Comparison of ENCODE assay signal across 9 mouse cellular contexts in the genomic region with DNA sequence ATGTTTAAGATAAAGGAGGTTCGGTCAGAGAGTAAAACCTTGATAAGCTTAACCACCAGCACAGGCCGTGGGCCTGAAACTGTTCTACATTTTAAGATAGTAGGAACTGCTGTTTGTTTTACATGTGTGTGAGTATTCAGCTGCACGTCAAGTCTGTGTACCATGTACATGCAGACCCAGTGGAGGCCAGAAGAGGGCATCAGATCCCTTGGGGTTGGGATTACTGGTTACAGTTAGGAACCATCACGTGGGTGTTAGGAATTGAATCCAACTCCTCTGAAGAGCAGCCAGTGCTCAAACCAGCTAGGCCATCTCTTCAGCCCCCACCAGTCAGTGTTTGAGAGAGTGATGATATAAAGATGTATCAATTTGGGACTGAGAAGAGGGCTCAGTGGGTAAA. TPM values are rescaled to one million over a fixed set of nuclear protein-coding genes. Genes with fewer than 3 reads are reported as not detected.
DNase-seq lines count a peak whose midpoint lies in the region; ATAC-seq and TF ChIP-seq lines count a peak whose summit lies in the region.
"Had no signal": no experiment of that assay in that cellular context is flagged by ENCODE, and none has a peak within 500 bp of the region (broad histone marks: within the 10 kb centered on the region; RNA-seq: fewer than 3 reads in every experiment).

No protein-coding gene starts in this region.

- no peak overlapping the region for H3K4me2 ChIP-seq in liver, embryonic 11.5 days
- no peak overlapping the region for H3K4me2 ChIP-seq in neural tube, embryonic 11.5 days (ENCODE audit: low read depth)
- H3K4me2 ChIP-seq: embryonic facial prominence, embryonic 12.5 days had no signal

- TF ChIP-seq CTCF in embryonic fibroblast, embryonic 13.5 days (IDR thresholded peaks at IDR 0.05; ENCODE audit: borderline replicate concordance, insufficient read depth, low read length) = peak; percentile 49; the same call in 1 of the 2 replicates

- TF ChIP-seq POLR2A in embryonic fibroblast, embryonic 13.5 days (IDR thresholded peaks at IDR 0.05; ENCODE audit: low read depth, low read length) = no peak

- no peak overlapping the region for H3K4me3 ChIP-seq in liver, embryonic 11.5 days (ENCODE audit: low read depth, low read length)
- H3K4me3 ChIP-seq in embryonic fibroblast, embryonic 13.5 days (ENCODE audit: insufficient read depth, low read length) = no peak overlapping the region
- H3K4me3 ChIP-seq in neural tube, embryonic 11.5 days (ENCODE audit: low read depth, low read length) = no peak overlapping the region
- H3K4me3 ChIP-seq: embryonic facial prominence, embryonic 12.5 days had no signal

- no peaks in the 10 kb centered on the region for H3K9me3 ChIP-seq in liver, embryonic 11.5 days (ENCODE audit: control insufficient read depth, low read length)
- no peaks in the 10 kb centered on the region for H3K9me3 ChIP-seq in neural tube, embryonic 11.5 days (ENCODE audit: control insufficient read depth, low read length)
- H3K9me3 ChIP-seq: embryonic facial prominence, embryonic 12.5 days had no signal

- no peak overlapping the region for H3K9ac ChIP-seq in liver, embryonic 11.5 days (ENCODE audit: low read depth, low read length)
- H3K9ac ChIP-seq in neural tube, embryonic 11.5 days (ENCODE audit: low read length) = no peak overlapping the region
- H3K9ac ChIP-seq: embryonic facial prominence, embryonic 12.5 days had no signal

- H3K4me1 ChIP-seq in liver, embryonic 11.5 days (replicated peaks; ENCODE audit: control insufficient read depth, insufficient read depth, low read length) = no peaks in the 10 kb centered on the region
- H3K4me1 ChIP-seq in embryonic fibroblast, embryonic 13.5 days (ENCODE audit: control insufficient read depth, insufficient read depth, low read length) = no peaks in the 10 kb centered on the region
- no peaks in the 10 kb centered on the region for H3K4me1 ChIP-seq in neural tube, embryonic 11.5 days (ENCODE audit: control insufficient read depth, insufficient read depth, low read length)
- H3K4me1 ChIP-seq: embryonic facial prominence, embryonic 12.5 days had no signal

- H3K27me3 ChIP-seq in liver, embryonic 11.5 days (replicated peaks; ENCODE audit: control insufficient read depth, insufficient read depth, low read length) = no peaks in the 10 kb centered on the region
- no peaks in the 10 kb centered on the region for H3K27me3 ChIP-seq in neural tube, embryonic 11.5 days (ENCODE audit: control insufficient read depth, insufficient read depth, low read length)
- H3K27me3 ChIP-seq: embryonic facial prominence, embryonic 12.5 days had no signal

- intact Hi-C loops in left cerebral cortex, postnatal 25 days (cut with DNase I) = loop anchor here (5.0 kb wide), 1 partner anchor 100 kb away; no protein-coding TSS in a partner anchor

- H3K36me3 ChIP-seq in liver, embryonic 11.5 days (ENCODE audit: control insufficient read depth, insufficient read depth, low read length) = peaks cover 13% of the 10 kb centered on the region; the same call in 1 of the 2 replicates
- peaks cover 7% of the 10 kb centered on the region for H3K36me3 ChIP-seq in neural tube, embryonic 11.5 days (ENCODE audit: control insufficient read depth, insufficient read depth, low read length)

- H3K27ac ChIP-seq in liver, embryonic 11.5 days (ENCODE audit: low read depth, low read length) = no peak overlapping the region
- H3K27ac ChIP-seq in embryonic fibroblast, embryonic 13.5 days (ENCODE audit: insufficient read depth, low read length) = no peak overlapping the region
- H3K27ac ChIP-seq in neural tube, embryonic 11.5 days (ENCODE audit: low read depth, low read length) = no peak overlapping the region
- H3K27ac ChIP-seq: embryonic facial prominence, embryonic 12.5 days had no signal

- DNase-seq in liver = peak; percentile 66
- no peak for DNase-seq in liver, embryonic 11.5 days (ENCODE audit: low spot score)
- peak; percentile 80 for DNase-seq in adrenal gland, postnatal 14 days
- DNase-seq in heart, postnatal 4 days = peak; percentile 71
- DNase-seq in left cerebral cortex, postnatal 25 days (ENCODE audit: low spot score in 2 of 2) = peak; percentile 43 to 69
- DNase-seq in neural tube, embryonic 11.5 days (ENCODE audit: low spot score) = peak; percentile 35
- peak; percentile 36 to 58 for DNase-seq in thymus, adult 18-20 months

- WGBS in liver, embryonic 11.5 days = 55% methylated on average over 4 of the region's 4 CpGs
- 70% methylated on average over 4 of the region's 4 CpGs for WGBS in neural tube, embryonic 11.5 days

- ATAC-seq in liver, embryonic 11.5 days (replicated peaks; ENCODE audit: low FRiP score) = no peak; the same call in 1 of the 2 replicates
- no peak for ATAC-seq in neural tube, embryonic 11.5 days (ENCODE audit: insufficient read depth, low FRiP score, low TSS enrichment)

RNA-seq across cellular contexts. Expression of gene Sav1, which starts 24.3 kb away (rescaled TPM):
- polyA plus RNA-seq in liver, embryonic 11.5 days (2014; fragmentation: Nextera tagmentation; extraction: Ambion mirVana) = 8.4 and 9.1 TPM in 2 replicates
- total RNA-seq in adrenal gland, postnatal 14 days (2021) = 45.7 and 49.3 TPM in 2 replicates
- 84.2 and 93.9 TPM in 2 replicates for polyA plus RNA-seq in embryonic fibroblast, embryonic 13.5 days (2011; ENCODE audit: insufficient read length, low read depth, missing spikeins)
- total RNA-seq in heart, postnatal 4 days (2021) = 10 to 100 TPM; 38.7 to 39.1 TPM
- total RNA-seq in left cerebral cortex, postnatal 25 days (2021) = 10 to 100 TPM; 19.3 to 22.3 TPM
- 8.7 and 8.9 TPM in 2 replicates for polyA plus RNA-seq in neural tube, embryonic 11.5 days (2014; fragmentation: Nextera tagmentation; extraction: Ambion mirVana)
